Mouse (Mus musculus): ENCODE data around the gene Pde11a.

- TF ChIP-seq CTCF (IDR thresholded peaks at IDR 0.05; ENCODE audit: low read depth, low read length), result no peak
- no peak for TF ChIP-seq POLR2AphosphoS5 (IDR thresholded peaks at IDR 0.05; ENCODE audit: insufficient replicate concordance, low read depth, low read length)
- TF ChIP-seq TAL1 (conservative IDR thresholded peaks at IDR 0.05; ENCODE audit: low read depth, low read length), result no peak
These were observed 287.7 kb downstream of the Pde11a start for GRCm38 (mm10) chr2:76050911-76051310.
